Mouse (Mus musculus): ENCODE data around the gene Ptpn7. TPM values are rescaled to one million over a fixed set of nuclear protein-coding genes. Genes with fewer than 3 reads are reported as not detected.
A peak's percentile ranks its signal among the peaks of the same experiment; 100 is the strongest.

Gene Ptpn7
- polyA plus RNA-seq, 1 experiment = 27.6 TPM

DNA sequence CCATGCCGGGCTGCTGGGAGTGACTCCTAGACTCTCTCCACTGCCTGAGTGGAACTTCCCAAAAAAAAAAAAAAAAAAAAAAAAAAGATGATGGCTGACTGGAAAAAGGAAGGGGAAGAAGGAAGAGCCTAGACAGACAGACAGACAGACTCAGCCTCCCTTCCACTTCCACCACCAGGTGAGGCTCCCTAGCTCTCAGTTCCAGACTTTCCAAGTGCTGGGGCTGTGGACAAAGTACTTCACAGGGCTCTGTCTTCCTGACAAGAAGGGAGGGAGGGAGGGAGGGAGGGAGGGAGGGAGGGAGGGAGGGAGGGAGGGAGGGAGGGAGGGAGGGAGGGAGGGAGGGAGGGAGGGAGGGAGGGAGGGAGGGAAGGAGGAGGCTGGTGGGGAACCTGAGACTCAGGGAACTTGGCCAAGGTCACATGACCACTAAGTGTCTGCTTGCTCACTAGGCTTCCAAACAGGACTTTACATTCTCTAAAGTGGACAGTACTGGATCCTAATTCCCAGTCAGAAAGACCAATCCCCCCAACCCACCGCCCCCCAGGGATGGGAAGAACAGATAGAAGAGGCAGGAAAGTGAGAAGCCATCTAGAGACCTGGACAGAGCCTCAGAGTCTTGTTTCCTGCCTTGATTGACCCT is 2.0 kb upstream of the Ptpn7 start:
- TF ChIP-seq CTCF (IDR thresholded peaks at IDR 0.05; ENCODE audit: control insufficient read depth, insufficient read depth, low read length) (no peak), POLR2A (IDR thresholded peaks at IDR 0.05; ENCODE audit: borderline replicate concordance, control insufficient read depth, low read depth, low read length) (no peak)
- Histone ChIP-seq H3K27ac (ENCODE audit: control insufficient read depth, insufficient read depth, low read depth, low read length, poor library complexity) (peak overlapping the region; percentile 90), H3K4me1 (ENCODE audit: control insufficient read depth, insufficient read depth, low read length) (peaks cover 14% of the 10 kb centered on the region), H3K4me3 (replicated peaks; ENCODE audit: control insufficient read depth, low read depth, low read length) (no peak overlapping the region)
- WGBS = 7% methylated on average over 2 of the region's 2 CpGs

DNA sequence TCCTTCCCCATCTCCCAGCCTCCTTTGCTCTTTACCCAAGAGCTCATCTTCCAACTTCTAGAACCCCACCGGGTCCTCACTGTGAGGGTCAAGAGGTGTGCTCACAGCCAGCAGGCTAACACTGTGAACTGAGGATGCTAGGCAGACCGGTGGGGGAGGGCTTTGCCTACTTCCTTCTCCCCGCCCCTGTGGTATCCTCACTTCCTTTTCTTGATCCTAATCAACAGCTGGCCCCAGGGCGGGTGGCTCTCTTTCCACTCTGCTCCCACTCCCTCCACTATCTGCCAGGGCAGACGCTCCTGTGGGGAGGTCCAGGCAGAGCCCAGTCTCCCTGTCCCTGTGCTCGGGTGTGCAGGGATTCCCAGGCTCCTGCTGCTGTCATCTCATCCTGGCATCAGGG is 1.5 kb upstream of the Ptpn7 start:
- WGBS = under 1% methylated on average over 6 of the region's 6 CpGs
- H3K4me1 ChIP-seq (ENCODE audit: control insufficient read depth, insufficient read depth, low read length) = peaks cover 16% of the 10 kb centered on the region
- H3K27ac ChIP-seq (ENCODE audit: control insufficient read depth, insufficient read depth, low read depth, low read length, poor library complexity) = peak overlapping the region; percentile 90
- H3K4me3 ChIP-seq (replicated peaks; ENCODE audit: control insufficient read depth, low read depth, low read length) = peak overlapping the region; percentile 2
- TF ChIP-seq POLR2A (IDR thresholded peaks at IDR 0.05; ENCODE audit: borderline replicate concordance, control insufficient read depth, low read depth, low read length) = peak; percentile 67; the same call in 1 of the 2 replicates
- no peak for TF ChIP-seq CTCF (IDR thresholded peaks at IDR 0.05; ENCODE audit: control insufficient read depth, insufficient read depth, low read length)

DNA sequence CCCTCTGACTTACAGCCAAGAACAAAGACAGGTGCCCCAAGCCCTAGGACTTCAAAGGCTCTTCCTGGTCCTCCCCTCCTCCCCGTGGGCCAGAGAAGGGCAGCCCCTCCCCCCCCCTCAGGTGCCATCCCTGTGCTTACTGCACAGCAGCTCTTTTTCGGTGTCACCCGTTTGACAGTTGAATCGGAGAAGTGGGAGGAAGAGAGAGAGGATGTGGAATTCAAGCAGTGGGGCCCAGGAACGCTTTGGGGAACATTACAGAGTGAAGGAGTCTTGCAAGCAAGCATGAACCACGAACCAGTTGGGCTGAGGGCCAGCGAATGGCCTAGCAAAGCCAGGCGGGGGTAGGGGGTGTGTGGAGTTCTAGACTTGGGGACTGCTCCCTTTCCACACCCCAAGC is 940 bp upstream of the Ptpn7 start:
- 2% methylated on average over 8 of the region's 8 CpGs for WGBS
- Histone ChIP-seq H3K27ac (ENCODE audit: control insufficient read depth, insufficient read depth, low read depth, low read length, poor library complexity) (peak overlapping the region; percentile 90), H3K4me1 (ENCODE audit: control insufficient read depth, insufficient read depth, low read length) (peaks cover 16% of the 10 kb centered on the region), H3K4me3 (replicated peaks; ENCODE audit: control insufficient read depth, low read depth, low read length) (no peak overlapping the region)
- TF ChIP-seq CTCF (IDR thresholded peaks at IDR 0.05; ENCODE audit: control insufficient read depth, insufficient read depth, low read length) = no peak
- TF ChIP-seq POLR2A (IDR thresholded peaks at IDR 0.05; ENCODE audit: borderline replicate concordance, control insufficient read depth, low read depth, low read length) = no peak

DNA sequence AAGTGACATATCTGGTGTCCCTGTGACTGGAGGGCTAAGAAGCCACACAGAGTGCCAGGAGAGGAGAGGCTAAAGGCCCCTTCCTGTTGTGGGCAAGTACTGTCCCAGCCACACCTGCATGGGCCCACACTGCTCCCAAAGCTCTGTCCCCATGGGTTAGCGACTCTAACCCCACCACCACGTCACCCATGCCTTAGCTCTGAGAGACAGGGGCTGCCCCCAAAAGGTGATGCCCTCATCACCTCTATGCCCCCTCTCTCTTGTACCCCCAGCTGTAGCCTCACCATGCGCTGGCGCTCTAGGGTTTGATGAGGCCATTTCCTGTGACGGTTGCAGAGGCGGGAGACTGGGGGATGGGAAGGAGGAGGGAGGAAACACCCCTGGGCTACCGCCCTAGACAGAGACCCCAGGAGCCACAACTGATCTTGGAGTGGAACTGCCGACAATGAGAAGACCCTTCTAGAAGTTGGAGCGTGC is 431 bp downstream of the Ptpn7 start:
- WGBS = 1% methylated on average over 9 of the region's 9 CpGs
- TF ChIP-seq CTCF (IDR thresholded peaks at IDR 0.05; ENCODE audit: control insufficient read depth, insufficient read depth, low read length) (no peak), POLR2A (IDR thresholded peaks at IDR 0.05; ENCODE audit: borderline replicate concordance, control insufficient read depth, low read depth, low read length) (peak; percentile 26; the same call in 1 of the 2 replicates)
- peak overlapping the region; percentile 51 for H3K4me3 ChIP-seq (replicated peaks; ENCODE audit: control insufficient read depth, low read depth, low read length)
- peaks cover 15% of the 10 kb centered on the region for H3K4me1 ChIP-seq (ENCODE audit: control insufficient read depth, insufficient read depth, low read length)
- peak overlapping the region; percentile 90 for H3K27ac ChIP-seq (ENCODE audit: control insufficient read depth, insufficient read depth, low read depth, low read length, poor library complexity)

DNA sequence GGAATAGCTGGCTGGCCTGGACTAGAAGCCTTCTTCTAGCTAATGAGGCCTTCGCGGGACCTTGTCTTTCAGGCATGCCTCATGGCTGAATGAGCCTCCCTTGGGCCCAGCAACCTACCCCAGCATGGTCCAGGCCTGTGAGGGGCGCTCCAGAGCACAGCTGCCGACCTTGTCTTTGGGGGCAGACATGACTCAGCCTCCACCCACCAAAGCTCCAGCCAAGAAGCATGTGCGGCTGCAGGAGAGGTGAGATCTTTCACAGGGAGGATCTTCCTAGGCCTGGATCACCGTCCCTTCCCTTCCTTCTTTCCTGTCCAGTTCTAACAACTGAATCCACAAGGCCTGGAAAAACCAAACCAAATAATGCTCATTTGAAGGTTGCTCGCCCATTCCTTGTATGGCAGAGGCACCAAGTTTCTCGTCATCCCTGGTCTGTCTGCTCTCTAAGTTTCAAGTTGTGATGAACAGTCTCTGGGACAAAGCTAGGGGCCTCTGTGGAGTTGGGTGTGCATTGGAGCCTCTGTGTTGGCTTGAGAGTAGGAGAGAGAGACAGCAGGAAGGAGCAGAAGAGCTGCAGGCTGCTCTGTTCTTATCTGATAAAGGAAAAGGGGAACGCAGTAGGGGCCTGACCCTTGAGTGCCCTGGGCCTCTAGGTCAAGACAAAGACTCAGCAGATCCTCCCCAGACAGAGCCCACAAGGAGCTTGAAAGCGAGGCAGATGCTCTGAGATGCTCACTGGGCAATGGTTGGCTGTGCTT is 1.4 kb downstream of the Ptpn7 start:
- peaks cover 13% of the 10 kb centered on the region for H3K4me1 ChIP-seq (ENCODE audit: control insufficient read depth, insufficient read depth, low read length)
- TF ChIP-seq CTCF (IDR thresholded peaks at IDR 0.05; ENCODE audit: control insufficient read depth, insufficient read depth, low read length) (no peak), POLR2A (IDR thresholded peaks at IDR 0.05; ENCODE audit: borderline replicate concordance, control insufficient read depth, low read depth, low read length) (no peak)
- H3K27ac ChIP-seq (ENCODE audit: control insufficient read depth, insufficient read depth, low read depth, low read length, poor library complexity) = peak overlapping the region; percentile 90
- WGBS = 12% methylated on average over 10 of the region's 10 CpGs
- H3K4me3 ChIP-seq (replicated peaks; ENCODE audit: control insufficient read depth, low read depth, low read length) = peak overlapping the region; percentile 51

DNA sequence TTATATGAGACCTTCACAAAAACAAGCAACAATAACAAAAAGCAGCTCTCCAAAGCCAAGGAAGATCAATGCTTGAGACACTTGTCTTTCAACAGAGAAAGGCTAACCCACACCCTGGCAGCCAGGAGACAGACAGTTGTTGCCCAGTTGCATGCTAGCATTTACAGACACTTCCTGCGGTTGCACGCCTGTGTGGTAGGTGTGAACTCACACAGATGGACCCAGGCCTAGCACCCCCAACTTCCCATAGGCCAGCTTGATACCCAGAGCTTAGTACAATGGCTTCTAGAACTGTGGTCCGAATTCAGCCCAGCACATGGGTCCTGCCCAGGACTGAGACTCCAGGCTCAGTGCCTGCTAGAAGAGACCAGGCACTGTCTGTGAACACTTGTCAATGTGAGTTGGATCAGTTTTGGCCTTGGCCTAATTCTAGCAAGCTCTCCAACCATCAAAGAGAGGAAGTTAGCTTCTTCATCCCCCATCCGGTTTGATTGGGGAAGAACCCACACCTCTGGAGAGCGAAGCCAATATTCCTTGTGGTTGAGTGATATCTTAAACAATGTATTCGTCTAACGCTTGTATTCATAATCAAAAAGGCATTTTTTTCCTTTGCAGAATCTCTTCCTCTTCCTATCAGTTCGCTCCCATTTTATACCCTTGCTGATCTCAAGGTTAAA is 2.7 kb downstream of the Ptpn7 start:
- H3K4me3 ChIP-seq (replicated peaks; ENCODE audit: control insufficient read depth, low read depth, low read length) = no peak overlapping the region
- H3K4me1 ChIP-seq (ENCODE audit: control insufficient read depth, insufficient read depth, low read length) = peaks cover 13% of the 10 kb centered on the region
- WGBS = 22% methylated on average over 8 of the region's 8 CpGs
- H3K27ac ChIP-seq (ENCODE audit: control insufficient read depth, insufficient read depth, low read depth, low read length, poor library complexity) = peak overlapping the region; percentile 9; the same call in 1 of the 2 replicates
- no peak for TF ChIP-seq POLR2A (IDR thresholded peaks at IDR 0.05; ENCODE audit: borderline replicate concordance, control insufficient read depth, low read depth, low read length)
- no peak for TF ChIP-seq CTCF (IDR thresholded peaks at IDR 0.05; ENCODE audit: control insufficient read depth, insufficient read depth, low read length)

DNA sequence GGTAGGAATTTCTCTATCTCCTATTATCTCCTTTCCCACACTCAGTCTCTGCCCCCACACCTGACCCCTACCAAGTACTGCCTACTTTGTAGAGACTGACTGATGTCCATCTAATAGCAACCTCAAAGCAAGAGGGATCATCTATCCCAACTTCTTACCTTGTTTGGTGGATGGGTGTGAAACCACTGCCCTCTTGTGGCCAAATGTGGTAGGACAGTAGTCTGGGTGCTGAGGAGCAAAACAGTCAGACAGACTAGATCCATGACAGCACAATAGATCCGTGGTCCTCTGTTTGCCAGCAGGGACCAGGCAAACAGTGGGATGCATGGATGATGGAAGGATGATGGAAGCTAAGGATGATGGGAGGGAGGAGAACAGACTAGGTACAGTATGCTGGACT is 4.0 kb downstream of the Ptpn7 start:
- WGBS = 0% methylated on average over 1 of the region's 1 CpGs
- TF ChIP-seq POLR2A (IDR thresholded peaks at IDR 0.05; ENCODE audit: borderline replicate concordance, control insufficient read depth, low read depth, low read length) (no peak), CTCF (IDR thresholded peaks at IDR 0.05; ENCODE audit: control insufficient read depth, insufficient read depth, low read length) (peak; percentile 92)
- Histone ChIP-seq H3K4me3 (replicated peaks; ENCODE audit: control insufficient read depth, low read depth, low read length) (no peak overlapping the region), H3K27ac (ENCODE audit: control insufficient read depth, insufficient read depth, low read depth, low read length, poor library complexity) (no peak overlapping the region), H3K4me1 (ENCODE audit: control insufficient read depth, insufficient read depth, low read length) (peaks cover 11% of the 10 kb centered on the region)

DNA sequence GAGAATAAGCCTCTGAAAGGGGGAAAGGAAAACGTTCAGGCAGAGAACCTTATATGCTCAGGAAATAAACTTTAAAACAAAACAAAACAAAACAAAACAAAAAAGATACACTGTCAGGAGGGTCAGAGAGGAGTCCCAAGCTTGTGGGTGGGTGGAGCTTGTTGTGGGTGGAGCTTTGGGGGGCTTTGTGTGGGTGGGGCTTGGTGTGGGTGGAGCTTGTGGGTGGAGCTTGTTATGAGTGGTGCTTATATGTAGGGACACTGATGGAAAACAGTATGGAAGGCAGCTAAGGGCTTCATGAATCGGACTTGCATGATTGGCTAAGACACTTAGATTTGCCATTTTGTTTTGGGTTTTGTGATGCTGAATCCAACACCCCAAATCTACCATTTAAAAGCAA is 7.4 kb downstream of the Ptpn7 start:
- 70% methylated on average over 2 of the region's 2 CpGs for WGBS
- Histone ChIP-seq H3K4me1 (ENCODE audit: control insufficient read depth, insufficient read depth, low read length) (peaks cover 5% of the 10 kb centered on the region; the same call in 1 of the 2 replicates), H3K27ac (ENCODE audit: control insufficient read depth, insufficient read depth, low read depth, low read length, poor library complexity) (no peak overlapping the region)

More for the DNA sequence above, 7.4 kb downstream of the Ptpn7 start:
- TF ChIP-seq POLR2A (IDR thresholded peaks at IDR 0.05; ENCODE audit: borderline replicate concordance, control insufficient read depth, low read depth, low read length) = no peak
- TF ChIP-seq CTCF (IDR thresholded peaks at IDR 0.05; ENCODE audit: control insufficient read depth, insufficient read depth, low read length) = no peak
- no peak overlapping the region for H3K4me3 ChIP-seq (replicated peaks; ENCODE audit: control insufficient read depth, low read depth, low read length)
